Mouse (Mus musculus): Measurements from ENCODE around the gene Bcat2. TPM values are rescaled to one million over a fixed set of nuclear protein-coding genes. Genes with fewer than 3 reads are reported as not detected.

The Bcat2 gene
- total RNA-seq, 2 experiments from 2014 or later: 56.3 to 63.9 TPM

DNA sequence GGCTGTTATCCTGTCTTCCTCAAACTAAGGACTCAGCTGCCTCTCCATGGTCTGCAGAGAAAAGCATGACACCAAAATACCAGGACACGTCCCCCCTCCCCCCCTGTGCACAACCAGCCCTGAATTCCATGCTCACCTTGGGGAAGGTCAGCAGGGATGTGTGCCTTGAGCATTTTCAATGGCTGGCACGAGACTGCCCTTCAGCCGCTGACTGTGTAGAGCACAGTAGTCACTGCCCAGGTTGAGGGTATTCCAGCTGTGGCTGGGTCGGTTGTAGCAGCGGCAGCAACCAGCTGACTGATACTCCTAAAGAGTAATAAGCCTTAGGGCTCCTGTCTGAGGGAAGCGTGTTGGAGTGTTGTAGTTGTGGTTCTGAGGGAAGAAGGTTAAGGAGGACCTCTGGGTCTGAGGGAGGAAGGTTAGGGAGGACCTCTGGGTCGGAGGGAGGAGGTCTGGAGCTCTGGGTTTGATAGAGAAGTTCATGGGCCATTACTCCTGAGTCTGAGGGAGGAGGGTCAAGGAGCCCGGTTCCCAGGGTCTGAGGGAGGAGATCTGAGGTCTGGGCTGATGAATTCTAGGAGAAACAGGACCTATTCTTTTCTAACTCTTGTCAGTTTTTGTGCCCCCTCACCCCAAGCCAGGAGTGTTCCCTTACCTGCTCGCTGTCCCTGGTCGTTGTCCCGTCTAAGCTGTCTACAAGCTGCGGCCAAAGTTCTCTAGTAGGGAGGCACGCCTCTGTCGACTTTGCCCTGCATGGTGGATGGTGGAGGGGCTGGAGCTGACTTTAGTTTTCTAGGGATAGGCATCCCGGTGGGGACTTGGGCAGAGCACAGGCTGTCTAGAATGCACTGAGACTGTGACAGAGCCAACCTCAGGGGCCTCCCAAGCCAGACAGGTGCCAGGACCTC lies 4.8 kb downstream of the Bcat2 start:
- no peak for DNase-seq

DNA sequence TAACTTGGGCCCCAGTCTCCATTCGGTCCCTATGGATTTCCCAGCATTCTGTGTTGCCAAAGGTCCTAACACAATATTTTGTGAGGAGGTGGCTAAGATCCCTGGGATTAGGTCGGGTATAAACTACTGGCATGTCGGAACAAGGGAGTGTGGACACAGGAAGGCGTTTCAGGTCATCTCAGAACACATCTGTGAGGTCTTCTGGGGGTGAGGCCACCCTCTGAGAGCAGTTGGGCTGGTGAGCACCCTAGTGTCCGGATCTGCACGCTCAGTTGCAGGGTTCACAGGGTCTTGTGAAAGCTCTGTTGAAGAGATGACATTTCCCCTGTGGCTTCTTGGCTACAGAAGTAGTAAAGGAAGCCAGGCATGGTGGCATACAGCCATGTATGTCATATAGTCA lies 16.0 kb downstream of the Bcat2 start:
- no peak for DNase-seq

- DNase-seq: no peak
Measured at GRCm38 (mm10) chr7:45587631-45588592, 18.0 kb downstream of the Bcat2 start.

GRCm38 (mm10) chr7:45589173-45589572 lies 19.2 kb downstream of the Bcat2 start:
- peak; percentile 97 for DNase-seq

DNA sequence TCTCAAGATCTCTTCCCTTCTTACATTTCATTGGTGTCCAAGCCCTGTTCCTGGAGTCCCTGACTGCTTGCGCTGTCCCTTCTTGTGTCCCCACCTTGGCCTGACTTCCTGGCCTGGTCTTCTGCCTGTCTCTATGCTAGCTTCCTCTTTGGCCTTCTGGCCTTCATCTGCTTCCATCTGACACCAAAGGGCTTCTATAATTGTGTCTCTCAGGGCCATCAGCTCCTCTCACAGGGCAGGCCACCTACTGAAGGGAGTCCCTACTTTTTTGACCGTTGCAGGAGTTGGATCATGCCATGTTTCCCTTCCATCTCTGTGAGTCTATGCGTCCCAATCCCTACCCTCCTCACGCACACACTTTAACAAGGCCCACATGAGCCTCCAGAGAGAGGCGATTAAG lies 19.9 kb downstream of the Bcat2 start:
- DNase-seq: no peak

DNA sequence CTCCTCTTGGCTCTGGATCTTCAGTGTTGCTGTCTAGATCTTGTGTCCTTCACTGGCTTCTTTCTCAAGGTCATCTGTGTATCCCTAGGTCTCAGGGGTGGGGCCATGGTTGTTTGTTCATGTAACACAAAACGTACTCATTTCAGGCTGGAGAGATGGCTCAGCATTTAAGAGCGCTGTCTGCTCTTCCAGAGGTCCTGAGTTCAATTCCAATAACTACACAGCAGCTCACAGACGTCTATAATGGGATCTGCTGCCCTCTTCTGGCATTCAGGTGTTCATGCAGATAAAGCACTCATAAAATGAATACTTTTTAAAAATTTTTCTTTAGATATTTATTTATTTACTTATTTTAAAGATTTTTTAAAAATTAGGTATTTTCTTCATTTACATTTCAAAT lies 20.9 kb downstream of the Bcat2 start:
- no peak for DNase-seq

GRCm38 (mm10) chr7:45591880-45592279 lies 21.9 kb downstream of the Bcat2 start:
- DNase-seq: no peak

DNA sequence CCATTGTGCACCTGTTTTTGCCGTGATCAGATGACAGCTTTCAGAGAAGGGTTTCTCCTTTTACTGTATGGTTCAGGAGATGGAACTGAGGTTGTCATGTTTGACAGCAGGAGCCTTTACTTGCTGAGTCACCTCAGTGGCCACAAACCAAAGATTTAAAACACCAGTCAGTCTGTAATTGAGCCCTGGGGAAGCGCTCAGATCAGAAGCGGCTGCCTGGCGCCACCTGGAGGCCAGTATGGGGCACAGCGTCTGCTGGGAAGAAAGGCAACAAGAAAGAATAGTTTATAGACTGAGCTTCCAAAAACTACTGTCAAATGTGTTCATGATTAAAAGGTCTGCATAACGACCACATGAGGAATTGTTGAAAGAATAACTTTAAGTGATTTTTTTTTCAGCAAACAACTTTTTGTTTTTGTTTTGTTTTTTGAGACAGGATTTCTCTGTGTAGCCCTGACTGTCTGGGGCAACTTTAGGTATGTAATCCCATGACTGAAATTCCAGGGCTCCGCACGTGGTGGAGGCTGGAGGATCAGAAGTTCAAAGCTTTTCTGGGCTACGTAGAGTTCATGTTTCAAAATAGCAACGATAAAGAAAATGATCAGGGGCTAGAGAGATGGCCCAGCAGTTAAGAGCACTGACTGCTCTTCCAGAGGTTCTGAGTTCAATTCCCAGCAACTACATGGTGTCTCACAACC lies 23.3 kb downstream of the Bcat2 start:
- peak; percentile 48 for DNase-seq

DNA sequence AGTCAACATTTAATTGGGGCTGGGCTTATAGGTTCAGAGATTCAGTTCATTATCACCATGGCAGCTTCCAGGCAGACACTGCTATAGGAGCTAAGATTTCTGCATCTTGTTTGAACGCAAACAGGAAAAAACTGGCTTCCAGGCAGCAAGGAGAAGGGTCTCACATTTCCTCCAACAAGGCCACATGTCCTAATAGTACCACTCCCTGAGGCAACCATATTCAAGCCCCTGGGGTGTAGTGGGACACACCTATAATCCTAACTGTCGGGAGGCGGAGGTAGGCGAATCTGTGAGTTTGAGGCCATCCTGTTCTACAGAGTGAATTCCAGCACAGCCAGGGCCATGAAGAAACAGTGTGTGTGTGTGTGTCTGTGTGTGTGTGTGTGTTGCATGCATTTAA lies 25.2 kb downstream of the Bcat2 start:
- no peak for DNase-seq

GRCm38 (mm10) chr7:45596107-45596506 lies 26.2 kb downstream of the Bcat2 start:
- no peak for DNase-seq

- no peak for DNase-seq
Measured at GRCm38 (mm10) chr7:45597013-45597412, 27.1 kb downstream of the Bcat2 start.

GRCm38 (mm10) chr7:45597527-45597926 lies 27.6 kb downstream of the Bcat2 start:
- no peak for DNase-seq

DNA sequence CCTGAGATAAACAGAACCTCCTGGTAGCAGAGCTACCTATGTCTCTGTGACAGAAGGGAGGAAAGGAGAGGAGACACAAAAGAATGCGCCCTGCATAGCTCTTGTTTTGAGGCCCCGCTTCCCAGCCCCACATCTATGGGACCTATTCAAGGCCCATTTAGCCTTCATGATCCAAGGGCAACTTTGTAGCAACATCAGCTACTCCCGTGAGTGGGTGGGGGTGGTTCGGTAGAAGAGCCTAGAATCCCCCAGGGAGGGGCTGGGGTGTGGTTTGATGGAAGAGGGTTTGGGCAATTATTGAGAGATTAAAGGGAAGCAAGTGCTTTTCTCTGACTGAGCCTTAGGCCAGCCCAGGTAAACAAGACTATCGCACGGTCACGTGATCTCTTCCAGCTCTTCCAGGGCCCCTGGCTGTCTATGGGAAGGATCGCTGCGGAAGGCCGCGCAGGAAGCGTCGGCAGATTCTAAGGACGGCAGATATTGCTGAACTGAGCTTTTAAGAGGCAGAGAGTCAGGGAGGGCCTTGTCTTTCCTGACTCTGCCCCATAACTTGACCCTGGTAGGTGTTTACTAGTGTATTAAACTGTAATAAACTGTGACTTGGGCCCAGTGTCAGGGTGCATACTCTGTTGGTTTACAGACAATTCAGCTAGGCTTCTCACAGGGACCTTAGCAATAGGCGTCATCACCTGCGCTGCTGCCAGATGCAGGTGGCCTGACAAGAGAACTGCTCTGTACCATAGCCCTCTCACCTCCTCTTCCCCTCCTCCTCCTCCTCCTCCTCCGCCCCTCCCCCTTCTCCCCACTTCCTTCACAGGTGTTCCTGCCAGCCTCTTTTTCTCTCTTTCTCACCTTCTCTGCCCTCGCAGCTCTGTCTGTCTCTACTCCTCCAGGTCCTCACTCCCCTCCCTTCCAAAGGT lies 29.3 kb downstream of the Bcat2 start:
- no peak for DNase-seq

- no peak for DNase-seq
Measured at GRCm38 (mm10) chr7:45605704-45606289, 35.8 kb downstream of the Bcat2 start.

DNA sequence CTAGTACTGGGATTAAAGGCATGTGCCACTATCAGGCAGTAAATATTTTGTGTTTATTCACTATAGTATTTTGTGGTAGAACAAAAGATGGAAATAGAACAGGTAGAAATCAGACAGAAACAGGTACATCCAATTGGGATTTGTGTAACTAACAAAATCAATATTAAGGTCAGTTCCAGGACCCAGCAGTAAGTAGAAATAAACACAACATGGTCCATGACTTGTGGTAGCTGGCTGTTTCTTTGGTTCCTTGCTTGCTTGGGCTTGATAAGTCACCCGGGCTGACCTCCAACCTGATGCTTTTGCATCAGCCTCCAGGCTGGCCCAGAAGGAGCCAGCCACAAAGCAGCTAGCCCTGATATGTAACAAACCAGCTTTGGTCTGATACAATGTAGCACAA lies 39.6 kb downstream of the Bcat2 start:
- no peak for DNase-seq

DNA sequence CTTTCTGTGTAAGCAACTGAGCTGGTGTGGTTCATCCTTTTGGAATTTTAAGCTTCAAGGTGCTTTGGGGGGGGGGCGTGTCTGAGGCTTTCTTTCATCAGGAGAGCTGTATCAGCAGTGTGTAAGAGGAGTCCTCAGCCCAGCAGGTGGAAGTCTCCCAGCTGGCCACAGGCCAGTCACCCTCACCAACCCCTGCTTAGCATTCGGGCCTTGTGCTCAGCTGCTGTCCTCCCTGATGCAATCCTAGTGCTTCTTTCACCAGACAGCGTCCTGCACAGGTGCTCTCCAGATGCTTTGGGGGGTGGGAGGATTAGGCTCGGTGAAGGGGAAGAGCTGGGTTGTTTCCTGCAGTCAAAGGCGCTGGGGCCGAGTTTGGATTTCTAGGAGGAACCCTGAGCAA lies 46.3 kb downstream of the Bcat2 start:
- DNase-seq: no peak

GRCm38 (mm10) chr7:45617042-45617695 lies 47.2 kb downstream of the Bcat2 start, which contains the start of gene Fut1:
Gene Fut1 (plus strand): TSS chr7:45617289.
- DNase-seq: no peak

DNA sequence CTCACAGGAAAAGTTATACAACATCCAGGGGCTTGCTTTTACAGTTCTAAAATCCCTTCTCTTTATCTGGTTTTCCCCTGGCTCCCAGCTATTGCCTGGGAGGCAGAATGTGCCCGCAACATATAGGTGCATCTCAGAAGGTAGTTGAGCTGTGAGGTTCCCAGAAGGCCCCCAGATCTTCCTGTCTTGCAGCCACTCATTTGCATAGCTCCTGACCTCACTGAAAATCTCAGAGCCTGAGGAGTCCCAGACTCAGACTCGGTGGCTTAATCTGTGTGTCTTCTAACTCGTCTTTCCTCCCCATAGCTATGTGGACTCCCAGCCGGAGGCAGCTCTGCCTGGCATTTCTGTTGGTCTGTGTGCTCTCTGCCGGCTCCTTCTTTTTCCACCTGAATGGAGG lies 48.4 kb downstream of the Bcat2 start:
- DNase-seq: no peak

- no peak for DNase-seq
Measured at GRCm38 (mm10) chr7:45619592-45619991, 49.6 kb downstream of the Bcat2 start.

- DNase-seq: no peak
Measured at GRCm38 (mm10) chr7:45621443-45621842, 51.5 kb downstream of the Bcat2 start, which contains the start of gene Izumo1. Gene Izumo1 (plus strand): TSS chr7:45621811.

All from gastrocnemius, postnatal 25 days (tissue).